Mouse (Mus musculus) embryo, embryonic 10.5 days (tissue): ENCODE results near the gene Itga2b.
A peak's percentile ranks its signal among the peaks of the same experiment; 100 is the strongest.

ENCODE experiments used
- DNase-seq: peaks from one replicate; pipeline ENCODE4 v3.0.0-alpha.2; 2015; ENCODE audit warnings: low spot score

The Itga2b gene

GRCm38 (mm10) chr11:102455740-102456396, 14.1 kb downstream of the Itga2b start:
- DNase-seq = peak; percentile 94

- no peak for DNase-seq
Measured at GRCm38 (mm10) chr11:102453131-102453530, 16.8 kb downstream of the Itga2b start.

GRCm38 (mm10) chr11:102449043-102450008, 20.6 kb downstream of the Itga2b start:
- DNase-seq = no peak

GRCm38 (mm10) chr11:102448327-102448726, 21.6 kb downstream of the Itga2b start:
- no peak for DNase-seq

GRCm38 (mm10) chr11:102447497-102447896, 22.4 kb downstream of the Itga2b start, which contains the start of gene Fam171a2:
Fam171a2 (minus strand) TSS chr11:102447682.
- DNase-seq = peak; percentile 85

GRCm38 (mm10) chr11:102446581-102447461, 23.1 kb downstream of the Itga2b start:
- peak; percentile 74 for DNase-seq

- no peak for DNase-seq
Measured at GRCm38 (mm10) chr11:102445891-102446361, 24.0 kb downstream of the Itga2b start.

- DNase-seq = peak; percentile 25
Measured at GRCm38 (mm10) chr11:102445264-102445890, 24.5 kb downstream of the Itga2b start.

GRCm38 (mm10) chr11:102444781-102445180, 25.1 kb downstream of the Itga2b start:
- peak; percentile 56 for DNase-seq

GRCm38 (mm10) chr11:102444321-102444720, 25.6 kb downstream of the Itga2b start:
- no peak for DNase-seq

GRCm38 (mm10) chr11:102443740-102444139, 26.2 kb downstream of the Itga2b start:
- no peak for DNase-seq

GRCm38 (mm10) chr11:102442089-102442488, 27.8 kb downstream of the Itga2b start:
- no peak for DNase-seq

- DNase-seq = peak; percentile 19
Measured at GRCm38 (mm10) chr11:102441434-102441833, 28.5 kb downstream of the Itga2b start.

GRCm38 (mm10) chr11:102440255-102440654, 29.7 kb downstream of the Itga2b start:
- no peak for DNase-seq

GRCm38 (mm10) chr11:102439093-102440082, 30.5 kb downstream of the Itga2b start:
- no peak for DNase-seq

- peak; percentile 91 for DNase-seq
Measured at GRCm38 (mm10) chr11:102438212-102439092, 31.5 kb downstream of the Itga2b start.

- DNase-seq = peak; percentile 78
Measured at GRCm38 (mm10) chr11:102437120-102438061, 32.5 kb downstream of the Itga2b start.

- DNase-seq = no peak
Measured at GRCm38 (mm10) chr11:102436471-102436790, 33.5 kb downstream of the Itga2b start.
